Mouse (Mus musculus) heart, postnatal 0 days (tissue): ENCODE data around the gene Gbp5.

Experiments used
- CTCF ChIP-seq: IDR thresholded peaks from 2 replicates; pipeline ENCODE4 v1.5.1; 2016; ENCODE audit warnings: antibody characterized with exemption, control low read depth, low read depth
- EP300 ChIP-seq: IDR thresholded peaks from 2 replicates; pipeline ENCODE4 v1.6.1; 2016; ENCODE audit warnings: antibody characterized with exemption, low read depth

DNA sequence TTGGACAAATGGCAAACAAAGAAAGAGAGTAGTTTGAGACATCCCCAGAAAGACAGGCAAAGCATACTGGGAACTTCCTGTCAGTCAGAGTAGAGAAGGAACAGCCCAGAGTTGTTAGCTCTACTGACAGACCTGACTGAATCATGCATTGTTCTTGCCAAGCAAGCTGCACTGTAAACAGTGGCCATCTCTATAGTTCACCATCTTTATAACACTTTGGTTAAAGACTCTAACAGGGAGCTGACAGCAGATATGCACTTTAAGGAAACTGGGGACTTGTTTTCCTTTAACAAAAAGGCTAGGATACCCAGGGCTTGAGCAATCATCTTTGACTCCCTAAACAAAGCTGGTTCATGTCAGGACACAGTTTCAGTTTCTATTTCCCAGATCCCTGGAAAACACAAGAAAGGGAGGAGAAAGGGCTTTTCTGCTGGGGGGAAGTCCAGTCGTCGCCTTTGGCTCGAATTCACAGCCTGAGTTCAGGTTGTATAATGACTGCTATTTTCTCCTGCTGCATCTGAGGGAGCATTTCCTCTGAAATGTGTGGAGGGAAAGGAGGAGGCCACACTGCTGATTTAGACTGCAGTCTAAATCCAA is 66.0 kb downstream of the Gbp5 start, which contains the start of gene Gbp3:
- no peak for TF ChIP-seq CTCF
- TF ChIP-seq EP300 = no peak
